Mouse (Mus musculus): ENCODE results near the gene Enthd1. TPM values are rescaled to one million over a fixed set of nuclear protein-coding genes. Genes with fewer than 3 reads are reported as not detected.

Enthd1 gene
- polyA plus RNA-seq, 2 experiments: not detected

GRCm38 (mm10) chr15:80576415-80576994 lies 11.5 kb upstream of the Enthd1 start:
- Histone ChIP-seq H3K4me2 (ENCODE audit: low read depth) (no peak overlapping the region), H3K27me3 (ENCODE audit: control insufficient read depth, insufficient read depth, low read length) (peaks cover 32% of the 10 kb centered on the region), H3K9ac (replicated peaks) (no peak overlapping the region), H3K9me3 (ENCODE audit: control insufficient read depth, low read length) (no peaks in the 10 kb centered on the region), H3K4me1 (replicated peaks; ENCODE audit: control insufficient read depth in 2 of 2, insufficient read depth in 2 of 2, low read length in 1 of 2) (no peaks in the 10 kb centered on the region), H3K27ac (no peak overlapping the region), H3K4me3 (ENCODE audit: insufficient read depth in 1 of 2, low read depth in 2 of 2, low read length in 2 of 2) (no peak overlapping the region), H3K36me3 (replicated peaks; ENCODE audit: control insufficient read depth, insufficient read depth, low read depth) (no peaks in the 10 kb centered on the region)
- ATAC-seq (ENCODE audit: insufficient read depth): no peak
- DNase-seq (ENCODE audit: low read depth in 3 of 3, low spot score in 3 of 3): no peak
- TF ChIP-seq EP300 (IDR thresholded peaks at IDR 0.05; ENCODE audit: low read depth) (no peak), CTCF (IDR thresholded peaks at IDR 0.05; ENCODE audit: low read depth) (no peak)
- 58% methylated on average over 11 of the region's 11 CpGs for WGBS (ENCODE audit: insufficient replicate concordance)

- no peak overlapping the region for H3K4me3 ChIP-seq (ENCODE audit: insufficient read depth in 1 of 2, low read depth in 2 of 2, low read length in 2 of 2)
- no peaks in the 10 kb centered on the region for H3K9me3 ChIP-seq (ENCODE audit: control insufficient read depth, low read length)
- H3K27ac ChIP-seq: no peak overlapping the region
- H3K4me2 ChIP-seq (ENCODE audit: low read depth): no peak overlapping the region
- TF ChIP-seq EP300 (IDR thresholded peaks at IDR 0.05; ENCODE audit: low read depth) (no peak), CTCF (IDR thresholded peaks at IDR 0.05; ENCODE audit: low read depth) (no peak)
- ATAC-seq (ENCODE audit: insufficient read depth) (no peak), DNase-seq (ENCODE audit: low read depth in 3 of 3, low spot score in 3 of 3) (no peak)
- peaks cover 36% of the 10 kb centered on the region for H3K27me3 ChIP-seq (ENCODE audit: control insufficient read depth, insufficient read depth, low read length)
- no peak overlapping the region for H3K9ac ChIP-seq (replicated peaks)
- WGBS (ENCODE audit: insufficient replicate concordance): 76% methylated on average over 13 of the region's 13 CpGs
- no peaks in the 10 kb centered on the region for H3K36me3 ChIP-seq (replicated peaks; ENCODE audit: control insufficient read depth, insufficient read depth, low read depth)
- H3K4me1 ChIP-seq (replicated peaks; ENCODE audit: control insufficient read depth in 2 of 2, insufficient read depth in 2 of 2, low read length in 1 of 2): no peaks in the 10 kb centered on the region
These were observed 10.9 kb upstream of the Enthd1 start for GRCm38 (mm10) chr15:80575817-80576370.

- peaks cover 36% of the 10 kb centered on the region for H3K27me3 ChIP-seq (ENCODE audit: control insufficient read depth, insufficient read depth, low read length)
- H3K4me1 ChIP-seq (replicated peaks; ENCODE audit: control insufficient read depth in 2 of 2, insufficient read depth in 2 of 2, low read length in 1 of 2): no peaks in the 10 kb centered on the region
- no peaks in the 10 kb centered on the region for H3K36me3 ChIP-seq (replicated peaks; ENCODE audit: control insufficient read depth, insufficient read depth, low read depth)
- no peak overlapping the region for H3K4me2 ChIP-seq (ENCODE audit: low read depth)
- WGBS (ENCODE audit: insufficient replicate concordance): 79% methylated on average over 17 of the region's 17 CpGs
- H3K9me3 ChIP-seq (ENCODE audit: control insufficient read depth, low read length): no peaks in the 10 kb centered on the region
- no peak overlapping the region for H3K4me3 ChIP-seq (ENCODE audit: insufficient read depth in 1 of 2, low read depth in 2 of 2, low read length in 2 of 2)
- no peak overlapping the region for H3K9ac ChIP-seq (replicated peaks)
- no peak overlapping the region for H3K27ac ChIP-seq
- TF ChIP-seq EP300 (IDR thresholded peaks at IDR 0.05; ENCODE audit: low read depth): no peak
- TF ChIP-seq CTCF (IDR thresholded peaks at IDR 0.05; ENCODE audit: low read depth): no peak
- DNase-seq (ENCODE audit: low read depth in 3 of 3, low spot score in 3 of 3): no peak
- ATAC-seq (ENCODE audit: insufficient read depth): no peak
These were observed 9.5 kb upstream of the Enthd1 start for GRCm38 (mm10) chr15:80574211-80575040.

GRCm38 (mm10) chr15:80572811-80573520 lies 8.0 kb upstream of the Enthd1 start:
- Histone ChIP-seq H3K9me3 (ENCODE audit: control insufficient read depth, low read length) (no peaks in the 10 kb centered on the region), H3K9ac (replicated peaks) (no peak overlapping the region), H3K36me3 (replicated peaks; ENCODE audit: control insufficient read depth, insufficient read depth, low read depth) (no peaks in the 10 kb centered on the region), H3K27ac (no peak overlapping the region), H3K4me1 (replicated peaks; ENCODE audit: control insufficient read depth in 2 of 2, insufficient read depth in 2 of 2, low read length in 1 of 2) (no peaks in the 10 kb centered on the region), H3K4me3 (ENCODE audit: insufficient read depth in 1 of 2, low read depth in 2 of 2, low read length in 2 of 2) (no peak overlapping the region), H3K4me2 (ENCODE audit: low read depth) (no peak overlapping the region), H3K27me3 (ENCODE audit: control insufficient read depth, insufficient read depth, low read length) (peaks cover 34% of the 10 kb centered on the region)
- DNase-seq (ENCODE audit: low read depth in 3 of 3, low spot score in 3 of 3) (no peak), ATAC-seq (ENCODE audit: insufficient read depth) (no peak)
- 53% methylated on average over 9 of the region's 9 CpGs for WGBS (ENCODE audit: insufficient replicate concordance)
- TF ChIP-seq EP300 (IDR thresholded peaks at IDR 0.05; ENCODE audit: low read depth): no peak

- peaks cover 28% of the 10 kb centered on the region for H3K27me3 ChIP-seq (ENCODE audit: control insufficient read depth, insufficient read depth, low read length)
- H3K9me3 ChIP-seq (ENCODE audit: control insufficient read depth, low read length): no peaks in the 10 kb centered on the region
- no peak within 1 kb of the TSS for H3K9ac ChIP-seq (replicated peaks)
- TF ChIP-seq EP300 (IDR thresholded peaks at IDR 0.05; ENCODE audit: low read depth) (no peak), CTCF (IDR thresholded peaks at IDR 0.05; ENCODE audit: low read depth) (no peak)
- no peaks in the 10 kb centered on the region for H3K4me1 ChIP-seq (replicated peaks; ENCODE audit: control insufficient read depth in 2 of 2, insufficient read depth in 2 of 2, low read length in 1 of 2)
- H3K4me2 ChIP-seq (ENCODE audit: low read depth): no peak within 1 kb of the TSS
- no peaks in the 10 kb centered on the region for H3K36me3 ChIP-seq (replicated peaks; ENCODE audit: control insufficient read depth, insufficient read depth, low read depth)
- WGBS (ENCODE audit: insufficient replicate concordance): 12% methylated on average over 12 of the region's 12 CpGs
- no peak within 1 kb of the TSS for H3K4me3 ChIP-seq (ENCODE audit: insufficient read depth in 1 of 2, low read depth in 2 of 2, low read length in 2 of 2)
- ATAC-seq (ENCODE audit: insufficient read depth) (no peak), DNase-seq (ENCODE audit: low read depth in 3 of 3, low spot score in 3 of 3) (no peak)
- no peak within 1 kb of the TSS for H3K27ac ChIP-seq
These were observed 7.3 kb upstream of the Enthd1 start, which contains the start of gene Grap2 for GRCm38 (mm10) chr15:80572291-80572690. Gene Grap2, plus strand, starts transcription at chr15:80572594.

Data from liver, embryonic 14.5 days (tissue).